Mouse (Mus musculus): ENCODE data around the gene Calm2. TPM values are rescaled to one million over a fixed set of nuclear protein-coding genes. Genes with fewer than 3 reads are reported as not detected.

Gene Calm2
- polyA plus RNA-seq (2012; rRNA removed): 15.0 and 19.8 TPM in 2 replicates

DNA sequence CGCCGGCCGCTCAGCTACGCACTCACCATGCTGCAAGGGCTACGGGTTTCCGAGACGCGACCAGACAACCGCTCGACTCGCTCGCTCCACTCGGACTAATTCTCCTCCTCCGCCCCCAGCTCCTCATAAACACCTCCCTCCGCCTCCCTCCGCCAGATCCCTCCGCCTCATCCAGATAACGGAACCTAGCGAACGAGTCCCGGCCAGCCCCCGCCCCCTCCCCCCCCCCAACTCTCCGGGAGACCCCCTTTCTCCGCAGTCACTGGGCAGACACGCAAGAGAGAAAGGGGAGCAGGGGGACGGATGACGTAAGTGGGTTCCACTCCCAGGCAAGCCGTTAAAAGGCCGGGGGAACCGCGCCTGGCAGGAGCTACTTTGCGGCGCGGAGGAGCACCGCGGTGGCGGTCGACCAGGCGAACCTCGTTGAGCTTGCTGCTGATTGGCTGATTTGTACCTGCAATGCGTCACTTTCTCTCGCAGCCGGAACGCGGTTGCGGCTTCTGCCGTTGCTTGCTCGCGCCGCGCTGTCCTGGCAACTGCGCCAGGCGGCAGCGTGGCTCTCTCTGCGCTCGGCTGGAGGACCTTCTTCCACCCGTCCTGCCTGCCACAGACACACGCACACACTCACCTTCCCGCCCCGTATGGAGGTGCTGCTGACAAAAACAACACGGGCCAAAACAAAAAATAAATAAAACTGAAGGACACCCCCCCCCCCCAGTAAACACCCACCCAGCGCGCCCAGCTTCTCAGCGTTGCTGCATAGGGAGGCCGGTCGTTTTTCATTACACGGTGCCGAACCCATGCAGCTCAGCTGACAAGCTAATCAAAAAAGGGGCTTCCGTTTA lies at the start of gene Calm2:
TSS of gene Calm2 (minus strand) at position 169 of the 845 bp plus-strand sequence.

DNA sequence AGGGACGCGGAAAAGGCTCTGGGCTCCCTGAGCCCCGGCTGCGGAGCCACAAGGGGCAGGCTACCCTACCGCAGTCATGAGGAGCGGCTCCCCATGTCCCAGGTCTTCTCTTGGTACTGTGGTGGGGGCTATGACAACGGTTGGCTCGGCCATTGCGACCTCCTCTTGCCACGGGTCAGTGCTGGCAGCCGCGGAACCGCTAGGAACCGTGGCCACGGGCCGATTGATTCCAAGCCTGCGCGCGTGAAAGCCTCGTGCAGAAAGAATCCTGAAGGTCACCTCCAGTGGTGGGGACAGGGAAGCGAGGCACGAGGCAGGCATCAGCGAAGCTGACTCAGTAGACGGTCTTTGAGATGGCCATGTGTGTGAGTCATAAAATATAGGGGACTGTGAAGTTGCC lies 19.2 kb downstream of the Calm2 start, which contains the start of gene Stpg4:
TSS of gene Stpg4 (minus strand) at position 231 of the 400 bp plus-strand sequence.

Other genes starting within 250 kb of the Calm2 start
- gene Mcfd2, start 181.0 kb downstream of the Calm2 start, polyA plus RNA-seq (2012; rRNA removed): 120 and 145 TPM in 2 replicates
- gene Ttc7, start 164.0 kb downstream of the Calm2 start, polyA plus RNA-seq (2012; rRNA removed): 48.3 and 68.3 TPM in 2 replicates
- gene Stpg4, start 19.2 kb downstream of the Calm2 start, polyA plus RNA-seq (2012; rRNA removed): not detected in 2 replicates
- gene Epcam, start 189.0 kb upstream of the Calm2 start, polyA plus RNA-seq (2012; rRNA removed): 60.3 and 101 TPM in 2 replicates
- gene Msh2, start 225.4 kb upstream of the Calm2 start, polyA plus RNA-seq (2012; rRNA removed): 6.3 and 11.4 TPM in 2 replicates